Mouse (Mus musculus): Measurements from ENCODE around the gene B3gnt9.

- no peak for TF ChIP-seq CTCF (IDR thresholded peaks at IDR 0.05; ENCODE audit: low read depth)
- TF ChIP-seq EP300 (optimal IDR thresholded peaks at IDR 0.05), result no peak
Measured at GRCm38 (mm10) chr8:105281821-105282220, 26.9 kb upstream of the B3gnt9 start.

Data from stomach, postnatal 0 days (tissue).